Mouse (Mus musculus) G1E (cell line): Measurements from ENCODE around the gene Hhatl.

Experiments
- CTCF ChIP-seq: IDR thresholded peaks from 2 replicates; pipeline ENCODE4 v1.5.1; 2012; ENCODE audit warnings: low read depth, low read length, inconsistent platforms, mixed read lengths
- GATA1 ChIP-seq: IDR thresholded peaks from 2 replicates; pipeline ENCODE4 v1.6.1; 2012; ENCODE audit warnings: borderline replicate concordance, low read length, inconsistent platforms, mixed read lengths
- GATA2 ChIP-seq: IDR thresholded peaks from 2 replicates; pipeline ENCODE4 v1.6.1; 2012; ENCODE audit warnings: low read depth, low read length, inconsistent platforms, borderline replicate concordance
- POLR2AphosphoS5 ChIP-seq: IDR thresholded peaks from 2 replicates; pipeline ENCODE4 v1.6.1; 2012; ENCODE audit warnings: low read depth, low read length, inconsistent platforms; ENCODE audit not compliant: insufficient replicate concordance
- TAL1 ChIP-seq: conservative IDR thresholded peaks from 2 replicates; pipeline ENCODE4 v1.6.1; 2012; ENCODE audit warnings: low read depth, low read length, inconsistent platforms, mixed read lengths

GRCm38 (mm10) chr9:121815183-121815582, 22.9 kb upstream of the Hhatl start:
- TF ChIP-seq GATA1 (no peak), CTCF (no peak), TAL1 (no peak), POLR2AphosphoS5 (no peak), GATA2 (no peak)
